Mouse (Mus musculus) intestine, postnatal 0 days (tissue): ENCODE measurements around the gene Yars. TPM values are rescaled to one million over a fixed set of nuclear protein-coding genes. Genes with fewer than 3 reads are reported as not detected.
A peak's percentile ranks its signal among the peaks of the same experiment; 100 is the strongest.

Source experiments
- ATAC-seq: fragments of 200-750 bp; cut with Nextera tagmentation; 2 replicates; pipeline ENCODE4 v1.8.0; 2017; ENCODE audit warnings: mild to moderate bottlenecking, moderate TSS enrichment, moderate library complexity
- H3K27ac ChIP-seq: fragments of 300-500 bp; sonication (generic); 2 replicates; pipeline ENCODE4 v1.5.1; 2014; ENCODE audit warnings: mild to moderate bottlenecking, low read depth, low read length, moderate library complexity
- H3K27me3 ChIP-seq: fragments of 300-500 bp; sonication (generic); replicated peaks from 2 replicates; pipeline ENCODE4 v1.6.1; 2014; ENCODE audit warnings: low read length, mixed read lengths; ENCODE audit not compliant: control insufficient read depth, insufficient read depth
- H3K36me3 ChIP-seq: fragments of 300-500 bp; sonication (generic); 2 replicates; pipeline ENCODE4 v1.6.1; 2014; ENCODE audit warnings: mild to moderate bottlenecking, moderate library complexity; ENCODE audit not compliant: control insufficient read depth, insufficient read depth
- H3K4me1 ChIP-seq: fragments of 300-500 bp; sonication (generic); replicated peaks from 2 replicates; pipeline ENCODE4 v1.6.1; 2014; ENCODE audit warnings: antibody characterized with exemption, low read length, mixed read lengths; ENCODE audit not compliant: control insufficient read depth, insufficient read depth
- H3K4me2 ChIP-seq: fragments of 300-500 bp; sonication (generic); replicated peaks from 2 replicates; pipeline ENCODE4 v1.6.1; 2014; ENCODE audit warnings: low read depth, mild to moderate bottlenecking, moderate library complexity
- H3K4me3 ChIP-seq: fragments of 300-500 bp; sonication (generic); 2 replicates; pipeline ENCODE4 v1.5.1; 2014; ENCODE audit warnings: low read depth, low read length
- H3K9ac ChIP-seq: fragments of 300-500 bp; sonication (generic); 2 replicates; pipeline ENCODE4 v1.6.1; 2014; ENCODE audit warnings: mild to moderate bottlenecking, low read depth, low read length
- H3K9me3 ChIP-seq: fragments of 300-500 bp; sonication (generic); 2 replicates; pipeline ENCODE4 v1.6.1; 2016; ENCODE audit warnings: mixed run types; ENCODE audit not compliant: control insufficient read depth
- CTCF ChIP-seq: sonication (generic); IDR thresholded peaks from 2 replicates; pipeline ENCODE4 v1.5.1; 2016; ENCODE audit warnings: low read depth, mild to moderate bottlenecking, control low read depth, antibody characterized with exemption, moderate library complexity
- WGBS: fragments of 180-500 bp; shearing (Covaris S2); extraction: QIAGEN DNeasy Blood & Tissue Kit; methylation state at CpG from one replicate; pipeline ENCODE4 v1.1.7; 2014; 5-methylcytosine and 5-hydroxymethylcytosine counted together
- polyA plus RNA-seq: library from polyadenylated mRNA; unstranded; fragments of >200 nt; fragmentation: Nextera tagmentation; extraction: Ambion mirVana; gene quantifications from 2 replicates; pipeline ENCODE4 v1.2.1, GENCODE M21; 2015

Yars gene
- polyA plus RNA-seq, 1 experiment from 2014 or later = 35.6 TPM

- ATAC-seq = no peak
- peak overlapping the region; percentile 99 for H3K9ac ChIP-seq
- peak; percentile 11; the same call in 1 of the 2 replicates for TF ChIP-seq CTCF
- H3K27me3 ChIP-seq = no peaks in the 10 kb centered on the region
- H3K4me2 ChIP-seq = peak overlapping the region; percentile 88
- no peaks in the 10 kb centered on the region; the same call in 1 of the 2 replicates for H3K36me3 ChIP-seq
- peak overlapping the region; percentile 74 for H3K4me3 ChIP-seq
- H3K4me1 ChIP-seq = peaks cover 19% of the 10 kb centered on the region
- 5% methylated on average over 23 of the region's 24 CpGs for WGBS
- H3K27ac ChIP-seq = peak overlapping the region; percentile 100
- H3K9me3 ChIP-seq = no peaks in the 10 kb centered on the region
Measured at GRCm38 (mm10) chr4:129247381-129248242, 58.1 kb downstream of the Yars start.

GRCm38 (mm10) chr4:129248243-129248767 is 58.7 kb downstream of the Yars start:
- H3K4me2 ChIP-seq = peak overlapping the region; percentile 88

GRCm38 (mm10) chr4:129249288-129249687 is 59.7 kb downstream of the Yars start:
- Histone ChIP-seq H3K9me3 (no peaks in the 10 kb centered on the region), H3K4me2 (peak overlapping the region; percentile 88; the same call in 1 of the 2 replicates), H3K9ac (no peak overlapping the region), H3K36me3 (no peaks in the 10 kb centered on the region; the same call in 1 of the 2 replicates), H3K27ac (peak overlapping the region; percentile 100), H3K4me3 (no peak overlapping the region), H3K4me1 (peaks cover 19% of the 10 kb centered on the region), H3K27me3 (no peaks in the 10 kb centered on the region)
- WGBS = 44% methylated on average over 7 of the region's 7 CpGs
- no peak for TF ChIP-seq CTCF
- no peak for ATAC-seq

More at GRCm38 (mm10) chr4:129248243-129248767, 58.7 kb downstream of the Yars start:
- 0% methylated on average over 15 of the region's 74 CpGs for WGBS
- Histone ChIP-seq H3K27me3 (no peaks in the 10 kb centered on the region), H3K36me3 (no peaks in the 10 kb centered on the region; the same call in 1 of the 2 replicates), H3K9me3 (no peaks in the 10 kb centered on the region), H3K9ac (peak overlapping the region; percentile 99), H3K4me3 (peak overlapping the region; percentile 74), H3K27ac (peak overlapping the region; percentile 100), H3K4me1 (peaks cover 19% of the 10 kb centered on the region)
- no peak for TF ChIP-seq CTCF
- 0 out of 2 replicates have a peak, but pooled peaks have one; percentile 4 for ATAC-seq

GRCm38 (mm10) chr4:129250759-129251481 is 61.4 kb downstream of the Yars start:
- no peak; the same call in 1 of the 2 replicates for TF ChIP-seq CTCF
- Histone ChIP-seq H3K36me3 (no peaks in the 10 kb centered on the region), H3K4me2 (peak overlapping the region; percentile 46), H3K9me3 (no peaks in the 10 kb centered on the region), H3K4me3 (no peak overlapping the region), H3K9ac (peak overlapping the region; percentile 41), H3K4me1 (peaks cover 11% of the 10 kb centered on the region), H3K27ac (peak overlapping the region; percentile 97), H3K27me3 (no peaks in the 10 kb centered on the region)
- 27% methylated on average over 15 of the region's 15 CpGs for WGBS
- peak; percentile 91 for ATAC-seq

GRCm38 (mm10) chr4:129251482-129252125 is 62.0 kb downstream of the Yars start:
- TF ChIP-seq CTCF = no peak
- Histone ChIP-seq H3K4me2 (peak overlapping the region; percentile 46), H3K27ac (peak overlapping the region; percentile 97), H3K36me3 (no peaks in the 10 kb centered on the region), H3K27me3 (no peaks in the 10 kb centered on the region), H3K9me3 (no peaks in the 10 kb centered on the region), H3K4me1 (peaks cover 9% of the 10 kb centered on the region), H3K9ac (peak overlapping the region; percentile 41), H3K4me3 (no peak overlapping the region)
- 12% methylated on average over 15 of the region's 15 CpGs for WGBS
- ATAC-seq = peak; percentile 28
